Mouse (Mus musculus): ENCODE data around the gene Zfp57.

- TF ChIP-seq CTCF (IDR thresholded peaks at IDR 0.05; ENCODE audit: low read depth, low read length) (no peak), POLR2A (IDR thresholded peaks at IDR 0.05; ENCODE audit: insufficient read depth, low read length) (no peak), EP300 (IDR thresholded peaks at IDR 0.05; ENCODE audit: insufficient read depth, low read depth, low read length) (no peak)
Measured at GRCm38 (mm10) chr17:37047981-37048380, 47.0 kb downstream of the Zfp57 start.

All from ES-Bruce4 (cell line).